In the genomic region with DNA sequence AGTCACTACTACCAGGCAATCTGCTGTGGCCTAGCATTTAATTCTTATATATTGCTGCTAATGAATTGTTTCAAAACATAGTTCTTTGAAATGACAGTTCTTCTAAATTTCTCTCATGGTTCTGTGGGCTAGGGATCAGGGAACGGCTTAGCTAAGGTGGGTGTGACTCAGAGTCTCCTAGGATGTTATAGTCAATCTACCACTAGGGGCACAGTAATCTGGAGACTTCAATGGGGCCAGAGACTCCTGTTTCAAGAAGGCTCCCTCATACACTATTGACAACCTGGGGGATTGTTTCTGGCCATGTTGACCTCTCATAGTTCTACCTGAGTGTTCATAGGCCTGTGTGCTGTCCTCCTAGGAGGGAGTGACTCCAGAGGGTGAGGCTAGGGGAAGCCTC, we compare ENCODE assay signal across 18 mouse cellular contexts. TPM values are rescaled to one million over a fixed set of nuclear protein-coding genes. Genes with fewer than 3 reads are reported as not detected.
DNase-seq lines count a peak whose midpoint lies in the region; ATAC-seq and TF ChIP-seq lines count a peak whose summit lies in the region.
"Had no signal": no experiment of that assay in that cellular context is flagged by ENCODE, and none has a peak within 500 bp of the region (broad histone marks: within the 10 kb centered on the region; RNA-seq: fewer than 3 reads in every experiment).

No protein-coding gene starts in this region.

- TF ChIP-seq CTCF in forebrain, postnatal 0 days (IDR thresholded peaks at IDR 0.05; ENCODE audit: low read depth) = peak; percentile 54
- TF ChIP-seq CTCF in lung, embryonic 14.5 days (IDR thresholded peaks at IDR 0.05; ENCODE audit: low read depth) = peak; percentile 47
- TF ChIP-seq CTCF in brain, embryonic 14.5 days (IDR thresholded peaks at IDR 0.05; ENCODE audit: borderline replicate concordance, extremely low read depth, insufficient read depth, insufficient read length) = peak; percentile 40; the same call in 1 of the 2 replicates

- no peaks in the 10 kb centered on the region for H3K9me3 ChIP-seq in forebrain, postnatal 0 days (ENCODE audit: low read length)
- no peaks in the 10 kb centered on the region for H3K9me3 ChIP-seq in forebrain, embryonic 10.5 days
- no peaks in the 10 kb centered on the region for H3K9me3 ChIP-seq in lung, embryonic 14.5 days (ENCODE audit: low read depth, low read length)
- H3K9me3 ChIP-seq: embryonic facial prominence, embryonic 12.5 days; hindbrain, embryonic 10.5 days; midbrain, embryonic 13.5 days had no signal

- no peaks in the 10 kb centered on the region for H3K36me3 ChIP-seq in forebrain, postnatal 0 days (ENCODE audit: insufficient read depth)
- H3K36me3 ChIP-seq in forebrain, embryonic 10.5 days (replicated peaks) = no peaks in the 10 kb centered on the region
- H3K36me3 ChIP-seq in lung, embryonic 14.5 days (ENCODE audit: insufficient read depth) = no peaks in the 10 kb centered on the region
- H3K36me3 ChIP-seq: embryonic facial prominence, embryonic 12.5 days; hindbrain, embryonic 10.5 days; midbrain, embryonic 13.5 days had no signal

- no peak for DNase-seq in forebrain, postnatal 0 days
- DNase-seq in forebrain, embryonic 10.5 days (ENCODE audit: extremely low spot score, low spot score) = no peak
- DNase-seq in lung, embryonic 14.5 days = no peak
- DNase-seq in lung, postnatal 25 days (ENCODE audit: low spot score) = no peak
- DNase-seq in brain, embryonic 14.5 days (ENCODE audit: low read depth) = no peak
- DNase-seq in retina, embryonic 14.5 days (ENCODE audit: low spot score) = peak; percentile 52
- no peak for DNase-seq in cerebellum, postnatal 14 days
- DNase-seq in left cerebral cortex, adult 8-10 months (ENCODE audit: low spot score in 2 of 2) = no peak
- DNase-seq: heart, adult 11 months; kidney, postnatal 25 days; lung, adult 18-20 months; thymus, postnatal 25 days had no signal

- no peak overlapping the region for H3K4me3 ChIP-seq in forebrain, postnatal 0 days (ENCODE audit: low read depth, low read length)
- no peak overlapping the region for H3K4me3 ChIP-seq in forebrain, embryonic 10.5 days
- no peak overlapping the region for H3K4me3 ChIP-seq in lung, embryonic 14.5 days (ENCODE audit: low read depth, low read length)
- H3K4me3 ChIP-seq: embryonic facial prominence, embryonic 12.5 days; hindbrain, embryonic 10.5 days; midbrain, embryonic 13.5 days had no signal

- no peaks in the 10 kb centered on the region for H3K4me1 ChIP-seq in forebrain, postnatal 0 days (ENCODE audit: insufficient read depth)
- H3K4me1 ChIP-seq in forebrain, embryonic 10.5 days = peaks cover 8% of the 10 kb centered on the region
- 0 out of 2 replicates have a peak, but pooled peaks cover 6% of the 10 kb centered on the region for H3K4me1 ChIP-seq in lung, embryonic 14.5 days (ENCODE audit: insufficient read depth)

- WGBS in forebrain, postnatal 0 days = 33% methylated on average over 1 of the region's 1 CpGs
- whole genome bisulfite sequencing in forebrain, embryonic 10.5 days = 44% methylated on average over 1 of the region's 1 CpGs
- 15% methylated on average over 1 of the region's 1 CpGs for WGBS in lung, embryonic 14.5 days

- H3K27ac ChIP-seq in forebrain, postnatal 0 days (ENCODE audit: low read depth, low read length) = no peak overlapping the region
- H3K27ac ChIP-seq in forebrain, embryonic 10.5 days = no peak overlapping the region
- no peak overlapping the region for H3K27ac ChIP-seq in lung, embryonic 14.5 days (ENCODE audit: low read depth)
- H3K27ac ChIP-seq: embryonic facial prominence, embryonic 12.5 days; hindbrain, embryonic 10.5 days; midbrain, embryonic 13.5 days had no signal

- no peak for ATAC-seq in forebrain, postnatal 0 days
- ATAC-seq in lung, embryonic 14.5 days (ENCODE audit: insufficient read depth) = no peak
- ATAC-seq: forebrain, embryonic 16.5 days; midbrain, embryonic 13.5 days had no signal

- no peak overlapping the region for H3K4me2 ChIP-seq in forebrain, postnatal 0 days (ENCODE audit: low read depth)
- H3K4me2 ChIP-seq in lung, embryonic 14.5 days = no peak overlapping the region
- H3K4me2 ChIP-seq: embryonic facial prominence, embryonic 12.5 days; midbrain, embryonic 13.5 days had no signal

- no peak for TF ChIP-seq POLR2A in brain, embryonic 14.5 days (IDR thresholded peaks at IDR 0.05; ENCODE audit: borderline replicate concordance, extremely low read depth, insufficient read depth, insufficient read length, poor library complexity, severe bottlenecking)

- no peaks in the 10 kb centered on the region for H3K27me3 ChIP-seq in forebrain, postnatal 0 days (ENCODE audit: insufficient read depth, low read length)
- no peaks in the 10 kb centered on the region for H3K27me3 ChIP-seq in forebrain, embryonic 10.5 days (ENCODE audit: poor library complexity, severe bottlenecking)
- no peaks in the 10 kb centered on the region for H3K27me3 ChIP-seq in lung, embryonic 14.5 days (ENCODE audit: insufficient read depth, low read length)
- H3K27me3 ChIP-seq: embryonic facial prominence, embryonic 12.5 days; midbrain, embryonic 13.5 days had no signal

- H3K9ac ChIP-seq in forebrain, postnatal 0 days = no peak overlapping the region
- no peak overlapping the region for H3K9ac ChIP-seq in lung, embryonic 14.5 days
- H3K9ac ChIP-seq: embryonic facial prominence, embryonic 12.5 days; midbrain, embryonic 13.5 days had no signal

RNA-seq across cellular contexts. Expression of a gene that starts 5.4 kb away (rescaled TPM):
- 96.2 and 103 TPM in 2 replicates for total RNA-seq in forebrain, postnatal 0 days (2014; rRNA removed)
- polyA plus RNA-seq in forebrain, postnatal 0 days (2015; fragmentation: Nextera tagmentation; extraction: Ambion mirVana) = 131 and 132 TPM in 2 replicates
- polyA plus RNA-seq in forebrain, embryonic 10.5 days (2016; fragmentation: Nextera tagmentation; extraction: Ambion mirVana) = 41.9 and 48.9 TPM in 2 replicates
- 44.3 and 47.2 TPM in 2 replicates for polyA plus RNA-seq in lung, embryonic 14.5 days (2014; fragmentation: Nextera tagmentation; extraction: Ambion mirVana)
- 97.6 and 120 TPM in 2 replicates for polyA plus RNA-seq in brain, embryonic 14.5 days (2012; rRNA removed)
- 100 to 1,000 TPM; 101 to 123 (median 111) TPM for total RNA-seq in left cerebral cortex, adult 8-10 months (2022)

RNA-seq across cellular contexts. Expression of a gene that starts 20.8 kb away (rescaled TPM):
- total RNA-seq in forebrain, postnatal 0 days (2014; rRNA removed) = 13.6 and 20.0 TPM in 2 replicates
- polyA plus RNA-seq in forebrain, postnatal 0 days (2015; fragmentation: Nextera tagmentation; extraction: Ambion mirVana) = 3.2 and 5.3 TPM in 2 replicates
- polyA plus RNA-seq in forebrain, embryonic 10.5 days (2016; fragmentation: Nextera tagmentation; extraction: Ambion mirVana) = 22.7 and 25.3 TPM in 2 replicates
- polyA plus RNA-seq in lung, embryonic 14.5 days (2014; fragmentation: Nextera tagmentation; extraction: Ambion mirVana) = 11.0 and 13.7 TPM in 2 replicates
- polyA plus RNA-seq in brain, embryonic 14.5 days (2012; rRNA removed) = 13.4 and 13.7 TPM in 2 replicates
- 10 to 100 TPM; 12.7 to 15.8 (median 13.0) TPM for total RNA-seq in left cerebral cortex, adult 8-10 months (2022)

RNA-seq across cellular contexts. Expression of a gene that starts 21.3 kb away (rescaled TPM):
- total RNA-seq in forebrain, postnatal 0 days (2014; rRNA removed) = 0.29 and 0.46 TPM in 2 replicates
- polyA plus RNA-seq in forebrain, postnatal 0 days (2015; fragmentation: Nextera tagmentation; extraction: Ambion mirVana) = 0.24 and 0.33 TPM in 2 replicates
- 0.10 and 0.12 TPM in 2 replicates for polyA plus RNA-seq in forebrain, embryonic 10.5 days (2016; fragmentation: Nextera tagmentation; extraction: Ambion mirVana)
- polyA plus RNA-seq in lung, embryonic 14.5 days (2014; fragmentation: Nextera tagmentation; extraction: Ambion mirVana) = 1.4 and 1.9 TPM in 2 replicates
- 0.43 and 0.51 TPM in 2 replicates for polyA plus RNA-seq in brain, embryonic 14.5 days (2012; rRNA removed)
- under 1 TPM; 0.09 to 0.52 (median 0.23) TPM for total RNA-seq in left cerebral cortex, adult 8-10 months (2022)

RNA-seq across cellular contexts. Expression of a gene that starts 39.0 kb away (rescaled TPM):
- total RNA-seq in forebrain, postnatal 0 days (2014; rRNA removed) = 0.76 and 2.6 TPM in 2 replicates
- polyA plus RNA-seq in forebrain, postnatal 0 days (2015; fragmentation: Nextera tagmentation; extraction: Ambion mirVana) = 3.7 and 4.4 TPM in 2 replicates
- not detected in 2 replicates for polyA plus RNA-seq in forebrain, embryonic 10.5 days (2016; fragmentation: Nextera tagmentation; extraction: Ambion mirVana)
- polyA plus RNA-seq in lung, embryonic 14.5 days (2014; fragmentation: Nextera tagmentation; extraction: Ambion mirVana) = 3.7 and 4.4 TPM in 2 replicates
- polyA plus RNA-seq in brain, embryonic 14.5 days (2012; rRNA removed) = 1.9 and 5.3 TPM in 2 replicates
- total RNA-seq in left cerebral cortex, adult 8-10 months (2022) = not detected
- total RNA-seq: left cerebral cortex, postnatal 25 days had no signal
- polyA plus RNA-seq: hindbrain, embryonic 10.5 days; midbrain, embryonic 13.5 days had no signal

RNA-seq across cellular contexts. Expression of a gene that starts 45.3 kb away (rescaled TPM):
- total RNA-seq in forebrain, postnatal 0 days (2014; rRNA removed) = not detected in 2 replicates
- not detected in 2 replicates for polyA plus RNA-seq in forebrain, postnatal 0 days (2015; fragmentation: Nextera tagmentation; extraction: Ambion mirVana)
- polyA plus RNA-seq in forebrain, embryonic 10.5 days (2016; fragmentation: Nextera tagmentation; extraction: Ambion mirVana) = not detected in 2 replicates
- not detected in 2 replicates for polyA plus RNA-seq in lung, embryonic 14.5 days (2014; fragmentation: Nextera tagmentation; extraction: Ambion mirVana)
- not detected in 2 replicates for polyA plus RNA-seq in brain, embryonic 14.5 days (2012; rRNA removed)
- total RNA-seq in left cerebral cortex, adult 8-10 months (2022) = not detected
- total RNA-seq: left cerebral cortex, postnatal 25 days had no signal
- polyA plus RNA-seq: embryonic facial prominence, embryonic 12.5 days; forebrain, embryonic 16.5 days; hindbrain, embryonic 10.5 days; midbrain, embryonic 13.5 days; spleen, adult 2 months had no signal
